Mouse (Mus musculus): ENCODE data around the gene Cd3e. TPM values are rescaled to one million over a fixed set of nuclear protein-coding genes. Genes with fewer than 3 reads are reported as not detected.

The Cd3e gene
- polyA plus RNA-seq, 1 experiment from 2014 or later = 0.19 TPM

- 89% methylated on average over 2 of the region's 2 CpGs for WGBS
- no peaks in the 10 kb centered on the region for H3K36me3 ChIP-seq (ENCODE audit: control insufficient read depth, insufficient read depth, low read length)
- no peaks in the 10 kb centered on the region for H3K27me3 ChIP-seq (replicated peaks; ENCODE audit: control insufficient read depth, insufficient read depth, low read length)
- no peaks in the 10 kb centered on the region for H3K9me3 ChIP-seq (ENCODE audit: control insufficient read depth, low read length)
- H3K4me1 ChIP-seq (ENCODE audit: control insufficient read depth, insufficient read depth, low read depth, low read length) = no peaks in the 10 kb centered on the region
- no peak for ATAC-seq
- no peak overlapping the region for H3K4me2 ChIP-seq (ENCODE audit: low read length)
- H3K9ac ChIP-seq (ENCODE audit: low read depth, low read length) = no peak overlapping the region
- no peak overlapping the region for H3K4me3 ChIP-seq (ENCODE audit: low read length)
- H3K27ac ChIP-seq (ENCODE audit: low read depth, low read length) = no peak overlapping the region
These were observed 14.8 kb upstream of the Cd3e start for GRCm38 (mm10) chr9:45024187-45024586.

GRCm38 (mm10) chr9:45023638-45024037, 14.2 kb upstream of the Cd3e start:
- no peaks in the 10 kb centered on the region for H3K27me3 ChIP-seq (replicated peaks; ENCODE audit: control insufficient read depth, insufficient read depth, low read length)
- WGBS = 60% methylated on average over 3 of the region's 3 CpGs
- no peaks in the 10 kb centered on the region for H3K4me1 ChIP-seq (ENCODE audit: control insufficient read depth, insufficient read depth, low read depth, low read length)
- H3K27ac ChIP-seq (ENCODE audit: low read depth, low read length) = no peak overlapping the region
- H3K4me2 ChIP-seq (ENCODE audit: low read length) = no peak overlapping the region
- no peaks in the 10 kb centered on the region for H3K9me3 ChIP-seq (ENCODE audit: control insufficient read depth, low read length)
- no peak overlapping the region for H3K9ac ChIP-seq (ENCODE audit: low read depth, low read length)
- H3K36me3 ChIP-seq (ENCODE audit: control insufficient read depth, insufficient read depth, low read length) = no peaks in the 10 kb centered on the region
- no peak overlapping the region for H3K4me3 ChIP-seq (ENCODE audit: low read length)
- ATAC-seq = no peak

DNA sequence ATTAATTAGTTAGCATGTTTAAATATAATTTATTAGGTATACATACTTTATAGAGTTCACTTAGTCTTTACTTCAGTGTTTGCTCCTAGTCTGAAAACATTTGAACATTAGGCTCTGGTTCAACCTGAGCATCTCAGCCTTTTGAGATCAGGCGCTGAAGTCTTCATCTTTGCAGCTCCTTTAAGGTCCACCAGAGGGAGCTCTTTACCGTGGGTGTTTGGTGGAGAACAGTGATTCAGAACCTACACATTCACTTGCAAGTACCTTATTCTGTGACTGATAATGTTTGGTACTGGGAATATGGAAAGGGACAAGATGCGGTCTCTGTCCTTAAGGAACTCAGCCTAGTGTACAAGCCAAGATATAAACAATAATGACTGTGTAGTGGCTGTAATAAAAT, 13.4 kb upstream of the Cd3e start:
- Histone ChIP-seq H3K4me1 (ENCODE audit: control insufficient read depth, insufficient read depth, low read depth, low read length) (no peaks in the 10 kb centered on the region), H3K9ac (ENCODE audit: low read depth, low read length) (no peak overlapping the region), H3K27ac (ENCODE audit: low read depth, low read length) (no peak overlapping the region), H3K27me3 (replicated peaks; ENCODE audit: control insufficient read depth, insufficient read depth, low read length) (no peaks in the 10 kb centered on the region), H3K4me3 (ENCODE audit: low read length) (no peak overlapping the region), H3K4me2 (ENCODE audit: low read length) (no peak overlapping the region), H3K9me3 (ENCODE audit: control insufficient read depth, low read length) (no peaks in the 10 kb centered on the region), H3K36me3 (ENCODE audit: control insufficient read depth, insufficient read depth, low read length) (no peaks in the 10 kb centered on the region)
- no peak for ATAC-seq
- WGBS = 12% methylated on average over 3 of the region's 3 CpGs

- Histone ChIP-seq H3K4me2 (ENCODE audit: low read length) (no peak overlapping the region), H3K4me3 (ENCODE audit: low read length) (no peak overlapping the region), H3K9ac (ENCODE audit: low read depth, low read length) (no peak overlapping the region), H3K36me3 (ENCODE audit: control insufficient read depth, insufficient read depth, low read length) (no peaks in the 10 kb centered on the region), H3K27me3 (replicated peaks; ENCODE audit: control insufficient read depth, insufficient read depth, low read length) (no peaks in the 10 kb centered on the region), H3K9me3 (ENCODE audit: control insufficient read depth, low read length) (no peaks in the 10 kb centered on the region), H3K4me1 (ENCODE audit: control insufficient read depth, insufficient read depth, low read depth, low read length) (no peaks in the 10 kb centered on the region), H3K27ac (ENCODE audit: low read depth, low read length) (no peak overlapping the region)
- 79% methylated on average over 11 of the region's 11 CpGs for WGBS
- ATAC-seq = no peak
These were observed 8.6 kb upstream of the Cd3e start for GRCm38 (mm10) chr9:45018031-45018430.

- ATAC-seq = no peak
- no peaks in the 10 kb centered on the region for H3K4me1 ChIP-seq (ENCODE audit: control insufficient read depth, insufficient read depth, low read depth, low read length)
- H3K27ac ChIP-seq (ENCODE audit: low read depth, low read length) = no peak overlapping the region
- 74% methylated on average over 3 of the region's 3 CpGs for WGBS
- H3K4me2 ChIP-seq (ENCODE audit: low read length) = no peak overlapping the region
- H3K9ac ChIP-seq (ENCODE audit: low read depth, low read length) = no peak overlapping the region
- H3K36me3 ChIP-seq (ENCODE audit: control insufficient read depth, insufficient read depth, low read length) = no peaks in the 10 kb centered on the region
- no peaks in the 10 kb centered on the region for H3K27me3 ChIP-seq (replicated peaks; ENCODE audit: control insufficient read depth, insufficient read depth, low read length)
- no peaks in the 10 kb centered on the region for H3K9me3 ChIP-seq (ENCODE audit: control insufficient read depth, low read length)
- no peak overlapping the region for H3K4me3 ChIP-seq (ENCODE audit: low read length)
These were observed 6.4 kb upstream of the Cd3e start for GRCm38 (mm10) chr9:45015841-45016240.

DNA sequence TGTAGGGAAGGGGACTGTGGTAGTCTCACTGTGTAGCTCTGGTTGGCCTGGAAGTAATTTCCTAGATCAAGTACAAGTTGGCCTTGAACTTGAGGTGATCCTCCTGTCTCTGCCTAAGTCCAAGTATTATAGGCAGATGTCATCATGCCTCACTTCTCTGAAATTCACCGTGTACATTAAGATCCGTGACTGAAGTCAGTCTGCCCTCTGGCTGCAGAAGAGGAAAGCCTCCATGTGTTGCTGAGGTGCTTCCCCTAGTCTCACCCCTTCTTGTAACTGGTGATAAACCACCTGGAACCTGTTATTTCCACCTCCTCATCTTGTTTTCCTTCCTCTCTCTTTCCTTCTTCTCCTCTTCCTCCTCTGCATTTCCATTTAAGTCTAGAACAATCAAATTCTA, 5.5 kb upstream of the Cd3e start:
- WGBS = 47% methylated on average over 2 of the region's 2 CpGs
- Histone ChIP-seq H3K9me3 (ENCODE audit: control insufficient read depth, low read length) (no peaks in the 10 kb centered on the region), H3K36me3 (ENCODE audit: control insufficient read depth, insufficient read depth, low read length) (no peaks in the 10 kb centered on the region), H3K27me3 (replicated peaks; ENCODE audit: control insufficient read depth, insufficient read depth, low read length) (no peaks in the 10 kb centered on the region), H3K9ac (ENCODE audit: low read depth, low read length) (no peak overlapping the region), H3K4me3 (ENCODE audit: low read length) (no peak overlapping the region), H3K4me1 (ENCODE audit: control insufficient read depth, insufficient read depth, low read depth, low read length) (no peaks in the 10 kb centered on the region), H3K4me2 (ENCODE audit: low read length) (no peak overlapping the region), H3K27ac (ENCODE audit: low read depth, low read length) (no peak overlapping the region)
- no peak for ATAC-seq

DNA sequence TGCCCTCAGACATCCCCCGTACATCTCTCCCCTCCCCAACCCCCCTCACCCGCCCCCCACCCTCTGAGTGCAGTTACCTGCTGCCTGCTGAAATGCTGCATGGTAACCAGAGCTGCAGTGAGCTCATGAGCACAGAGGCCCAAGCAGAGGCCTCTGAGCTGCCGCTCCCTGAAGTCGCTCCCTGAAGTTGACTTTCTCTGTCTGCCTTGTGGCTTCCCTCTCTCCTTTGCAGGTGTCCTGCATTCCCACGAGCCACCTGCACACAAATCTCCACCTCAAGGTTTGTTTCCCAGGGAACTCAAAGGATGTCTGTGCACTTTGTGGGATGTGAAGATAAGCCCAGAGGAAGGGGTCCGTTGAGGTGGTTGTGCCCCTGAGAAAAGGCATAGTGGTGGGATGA, 1.9 kb upstream of the Cd3e start:
- WGBS = 49% methylated on average over 6 of the region's 6 CpGs
- no peak for ATAC-seq
- H3K4me3 ChIP-seq (ENCODE audit: low read length) = no peak overlapping the region

GRCm38 (mm10) chr9:45010461-45010860, 1.0 kb upstream of the Cd3e start:
- H3K4me2 ChIP-seq (ENCODE audit: low read length) = no peak overlapping the region
- no peak overlapping the region for H3K4me3 ChIP-seq (ENCODE audit: low read length)
- H3K36me3 ChIP-seq (ENCODE audit: control insufficient read depth, insufficient read depth, low read length) = no peaks in the 10 kb centered on the region
- WGBS = 79% methylated on average over 4 of the region's 4 CpGs
- H3K27ac ChIP-seq (ENCODE audit: low read depth, low read length) = no peak overlapping the region
- no peaks in the 10 kb centered on the region for H3K4me1 ChIP-seq (ENCODE audit: control insufficient read depth, insufficient read depth, low read depth, low read length)
- ATAC-seq = no peak
- no peaks in the 10 kb centered on the region for H3K27me3 ChIP-seq (replicated peaks; ENCODE audit: control insufficient read depth, insufficient read depth, low read length)
- no peaks in the 10 kb centered on the region for H3K9me3 ChIP-seq (ENCODE audit: control insufficient read depth, low read length)
- no peak overlapping the region for H3K9ac ChIP-seq (ENCODE audit: low read depth, low read length)

More for the DNA sequence above, 1.9 kb upstream of the Cd3e start:
- no peak overlapping the region for H3K9ac ChIP-seq (ENCODE audit: low read depth, low read length)
- no peaks in the 10 kb centered on the region for H3K36me3 ChIP-seq (ENCODE audit: control insufficient read depth, insufficient read depth, low read length)
- H3K9me3 ChIP-seq (ENCODE audit: control insufficient read depth, low read length) = no peaks in the 10 kb centered on the region
- H3K4me2 ChIP-seq (ENCODE audit: low read length) = no peak overlapping the region
- H3K4me1 ChIP-seq (ENCODE audit: control insufficient read depth, insufficient read depth, low read depth, low read length) = no peaks in the 10 kb centered on the region
- H3K27ac ChIP-seq (ENCODE audit: low read depth, low read length) = no peak overlapping the region
- H3K27me3 ChIP-seq (replicated peaks; ENCODE audit: control insufficient read depth, insufficient read depth, low read length) = no peaks in the 10 kb centered on the region

DNA sequence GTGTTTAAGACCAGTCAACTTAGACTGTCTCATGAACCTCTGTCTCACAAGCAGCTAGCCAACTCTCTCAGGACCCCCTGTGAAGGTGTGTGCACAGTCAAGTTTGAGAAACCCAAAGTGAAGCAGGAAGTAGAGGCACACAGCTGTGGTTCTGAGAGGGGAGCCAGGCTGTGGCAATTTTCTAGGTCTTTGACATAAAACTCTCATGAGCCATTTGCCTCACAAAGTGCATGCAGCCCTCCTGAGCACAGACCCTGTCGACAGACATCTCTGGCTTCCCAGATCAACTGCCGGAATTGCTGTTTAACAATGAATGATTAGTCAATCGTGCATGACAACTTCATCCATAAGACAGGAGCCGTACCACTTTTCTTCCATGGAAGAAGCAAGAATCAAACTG, 1.1 kb downstream of the Cd3e start:
- Histone ChIP-seq H3K36me3 (ENCODE audit: control insufficient read depth, insufficient read depth, low read length) (no peaks in the 10 kb centered on the region), H3K4me2 (ENCODE audit: low read length) (no peak overlapping the region), H3K9me3 (ENCODE audit: control insufficient read depth, low read length) (no peaks in the 10 kb centered on the region), H3K4me1 (ENCODE audit: control insufficient read depth, insufficient read depth, low read depth, low read length) (no peaks in the 10 kb centered on the region), H3K9ac (ENCODE audit: low read depth, low read length) (no peak overlapping the region), H3K27ac (ENCODE audit: low read depth, low read length) (no peak overlapping the region), H3K4me3 (ENCODE audit: low read length) (no peak overlapping the region), H3K27me3 (replicated peaks; ENCODE audit: control insufficient read depth, insufficient read depth, low read length) (no peaks in the 10 kb centered on the region)
- 58% methylated on average over 4 of the region's 4 CpGs for whole genome bisulfite sequencing
- ATAC-seq = no peak

- Histone ChIP-seq H3K36me3 (ENCODE audit: control insufficient read depth, insufficient read depth, low read length) (no peaks in the 10 kb centered on the region), H3K27ac (ENCODE audit: low read depth, low read length) (no peak overlapping the region), H3K4me1 (ENCODE audit: control insufficient read depth, insufficient read depth, low read depth, low read length) (no peaks in the 10 kb centered on the region), H3K9ac (ENCODE audit: low read depth, low read length) (no peak overlapping the region), H3K4me2 (ENCODE audit: low read length) (no peak overlapping the region), H3K4me3 (ENCODE audit: low read length) (no peak overlapping the region), H3K9me3 (ENCODE audit: control insufficient read depth, low read length) (no peaks in the 10 kb centered on the region), H3K27me3 (replicated peaks; ENCODE audit: control insufficient read depth, insufficient read depth, low read length) (no peaks in the 10 kb centered on the region)
- WGBS = 79% methylated on average over 12 of the region's 12 CpGs
- ATAC-seq = no peak
These were observed 2.0 kb downstream of the Cd3e start for GRCm38 (mm10) chr9:45007404-45007803.

All from hindbrain, embryonic 16.5 days (tissue).